Mouse (Mus musculus) cortical plate, adult 2 months (tissue): ENCODE measurements around the gene Tbl1xr1. TPM values are rescaled to one million over a fixed set of nuclear protein-coding genes. Genes with fewer than 3 reads are reported as not detected.

Experiments
- H3K27ac ChIP-seq: fragments of 200-500 bp; 2 replicates; pipeline ENCODE4 v1.5.1; 2012; ENCODE audit warnings: low read length, control low read depth, inconsistent platforms; ENCODE audit not compliant: insufficient read depth
- H3K4me1 ChIP-seq: fragments of 200-500 bp; 2 replicates; pipeline ENCODE4 v1.6.1; 2011; ENCODE audit warnings: low read length; ENCODE audit not compliant: control insufficient read depth, insufficient read depth
- H3K4me3 ChIP-seq: fragments of 200-500 bp; 2 replicates; pipeline ENCODE4 v1.5.1; 2011; ENCODE audit warnings: mild to moderate bottlenecking, low read length, control low read depth; ENCODE audit not compliant: insufficient read depth
- CTCF ChIP-seq: fragments of 200-500 bp; IDR thresholded peaks from 2 replicates; pipeline ENCODE4 v1.5.1; 2011; ENCODE audit warnings: mild to moderate bottlenecking, control low read depth, low read length; ENCODE audit not compliant: insufficient read depth; ENCODE audit errors: extremely low read depth
- POLR2A ChIP-seq: fragments of 200-500 bp; IDR thresholded peaks from 2 replicates; pipeline ENCODE4 v1.6.1; 2011; ENCODE audit warnings: mild to moderate bottlenecking, low read length, control low read depth; ENCODE audit not compliant: insufficient read depth; ENCODE audit errors: extremely low read depth
- polyA plus RNA-seq: library from polyadenylated mRNA; depleted of rRNA; stranded (reverse); fragments of >200 nt; gene quantifications from 2 replicates; pipeline ENCODE4 v1.2.3, GENCODE M21; 2012

Tbl1xr1 gene
- polyA plus RNA-seq, 1 experiment, result 48.9 TPM

DNA sequence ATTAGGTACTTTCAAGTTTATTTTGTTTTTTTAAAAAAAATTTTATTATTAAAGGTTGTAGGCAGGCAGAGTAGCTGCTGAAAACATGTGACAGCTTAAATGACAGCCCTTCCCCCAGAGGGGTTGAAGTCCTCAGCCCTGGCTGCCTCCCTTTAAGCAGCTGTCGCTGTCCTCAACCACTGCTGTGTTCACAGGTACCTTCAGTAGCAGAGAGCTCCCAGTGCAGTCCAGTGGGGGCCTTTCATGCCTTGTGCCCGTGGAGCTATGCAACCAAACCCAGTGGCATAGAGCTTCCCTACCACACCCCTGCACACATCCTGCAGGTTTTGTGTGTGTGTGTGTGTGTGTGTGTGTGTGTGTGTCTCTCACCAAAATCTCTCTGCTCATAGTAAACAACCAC, 38.8 kb downstream of the Tbl1xr1 start:
- Histone ChIP-seq H3K27ac (no peak overlapping the region), H3K4me3 (no peak overlapping the region), H3K4me1 (peaks cover 4% of the 10 kb centered on the region)
- TF ChIP-seq CTCF, result no peak
- TF ChIP-seq POLR2A, result no peak

DNA sequence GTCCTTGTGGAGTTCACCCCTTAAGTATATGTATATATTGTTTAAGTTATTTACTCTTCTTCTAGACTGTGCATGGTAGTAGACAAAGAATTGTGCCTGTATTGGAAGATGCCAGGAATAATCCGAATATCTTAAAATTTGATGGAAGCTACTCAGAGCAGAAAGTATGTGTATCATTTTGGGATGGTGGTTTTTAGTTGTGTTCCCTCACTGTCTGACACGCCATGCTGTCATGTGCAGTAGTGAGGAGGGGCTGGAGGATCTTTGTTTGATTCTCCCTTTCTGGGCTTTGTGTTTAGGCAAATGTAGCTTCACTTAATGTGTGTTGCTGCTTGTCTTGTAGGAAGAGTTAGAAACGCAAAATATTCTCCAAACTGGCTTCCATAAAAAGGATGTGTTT, 39.2 kb downstream of the Tbl1xr1 start:
- H3K4me1 ChIP-seq, result peaks cover 4% of the 10 kb centered on the region
- no peak overlapping the region for H3K4me3 ChIP-seq
- TF ChIP-seq POLR2A (no peak), CTCF (no peak)
- H3K27ac ChIP-seq, result no peak overlapping the region

DNA sequence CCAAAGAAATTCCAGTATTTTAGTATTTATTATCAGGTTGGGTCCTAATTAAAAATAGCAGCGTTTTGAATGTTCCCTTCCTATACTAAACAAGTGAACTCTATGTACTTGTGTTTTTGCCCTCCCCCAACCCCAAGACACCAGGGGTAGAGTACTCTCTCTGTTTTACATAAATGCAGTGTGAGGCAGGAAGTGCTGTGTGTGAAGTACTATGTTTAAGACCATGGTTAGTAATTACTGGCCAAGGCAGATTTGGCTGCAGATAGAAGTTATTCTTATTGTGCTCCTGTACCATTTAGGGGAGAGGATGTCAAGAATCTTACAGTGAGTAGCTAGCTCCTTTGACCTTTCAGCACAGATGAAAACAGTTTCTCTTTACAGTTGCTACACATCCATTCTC, 39.7 kb downstream of the Tbl1xr1 start:
- Histone ChIP-seq H3K27ac (no peak overlapping the region), H3K4me3 (no peak overlapping the region), H3K4me1 (peaks cover 4% of the 10 kb centered on the region)
- TF ChIP-seq POLR2A (no peak), CTCF (no peak)

DNA sequence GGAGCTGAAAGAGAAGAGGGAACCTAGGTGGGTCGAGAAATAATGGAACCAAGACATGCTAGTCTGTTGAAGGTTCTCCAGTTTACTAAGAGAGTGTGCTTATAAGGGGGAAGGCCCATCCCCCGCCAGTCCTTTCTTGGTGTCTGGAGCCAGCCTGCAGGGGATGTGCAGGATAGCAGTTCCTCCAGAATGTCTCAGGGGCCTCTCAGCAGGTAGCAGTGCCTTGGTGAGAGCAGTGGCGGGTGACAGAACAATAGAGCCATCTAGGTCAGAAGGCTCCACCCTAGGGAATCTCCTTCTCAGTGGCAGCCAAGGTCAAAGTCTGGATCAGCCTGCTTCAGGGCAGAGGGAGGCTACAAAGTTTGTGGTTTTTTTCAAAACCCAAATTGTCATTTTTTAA, 45.3 kb downstream of the Tbl1xr1 start:
- H3K27ac ChIP-seq, result no peak overlapping the region
- TF ChIP-seq POLR2A (no peak), CTCF (no peak)

DNA sequence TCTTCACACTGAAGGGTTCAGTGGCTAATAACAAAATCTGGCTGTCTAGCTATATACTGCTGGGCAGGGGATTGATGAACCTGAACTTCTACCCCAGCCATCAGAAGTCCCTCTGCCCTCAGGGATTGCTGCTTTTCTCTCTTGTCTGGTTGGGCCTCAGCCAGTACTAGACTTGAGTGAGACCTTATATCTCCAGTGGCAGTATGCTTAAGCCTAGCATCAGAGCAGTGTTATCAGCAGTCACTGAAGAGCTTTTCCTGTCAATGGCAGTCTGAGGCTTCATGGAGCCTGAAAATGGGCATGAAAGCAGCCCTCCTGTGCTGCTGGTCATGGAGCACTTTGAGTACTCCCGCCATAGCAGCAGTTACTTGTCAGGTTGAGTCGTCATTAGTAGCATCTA, 46.7 kb downstream of the Tbl1xr1 start:
- no peaks in the 10 kb centered on the region for H3K4me1 ChIP-seq
- TF ChIP-seq POLR2A (no peak), CTCF (no peak)

More for the DNA sequence above, 45.3 kb downstream of the Tbl1xr1 start:
- Histone ChIP-seq H3K4me3 (no peak overlapping the region), H3K4me1 (no peaks in the 10 kb centered on the region)

DNA sequence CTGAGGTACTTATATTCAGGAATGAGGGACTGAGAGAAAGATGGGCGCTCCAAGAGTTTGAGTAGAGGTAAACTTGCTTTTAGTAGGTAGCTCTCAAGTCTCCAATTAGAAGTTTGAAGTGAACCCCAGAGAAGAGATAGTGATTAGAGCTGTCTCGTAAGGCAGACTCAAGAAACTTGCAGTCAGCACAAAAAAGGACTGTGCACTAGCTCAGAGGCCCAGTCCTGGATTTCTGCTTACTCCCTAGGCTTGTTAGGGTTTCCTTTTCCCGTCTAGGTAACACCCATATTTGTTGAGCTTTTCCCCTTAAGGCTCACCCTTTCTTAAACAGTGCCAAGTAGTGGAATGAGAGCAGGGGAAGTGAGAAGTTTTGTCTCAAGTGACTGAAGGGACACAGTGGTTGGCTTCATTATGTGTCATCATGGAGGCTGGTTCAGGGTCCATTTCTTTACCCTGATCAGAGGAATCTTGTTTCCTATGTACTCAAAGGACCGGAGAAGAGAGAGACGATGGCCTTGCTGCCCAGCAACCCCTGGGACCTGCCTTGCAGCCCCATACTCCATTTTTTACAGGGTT, 49.9 kb downstream of the Tbl1xr1 start:
- Histone ChIP-seq H3K27ac (no peak overlapping the region), H3K4me1 (no peaks in the 10 kb centered on the region), H3K4me3 (no peak overlapping the region)
- TF ChIP-seq CTCF (no peak), POLR2A (no peak)

More for the DNA sequence above, 46.7 kb downstream of the Tbl1xr1 start:
- H3K4me3 ChIP-seq, result no peak overlapping the region
- no peak overlapping the region for H3K27ac ChIP-seq

DNA sequence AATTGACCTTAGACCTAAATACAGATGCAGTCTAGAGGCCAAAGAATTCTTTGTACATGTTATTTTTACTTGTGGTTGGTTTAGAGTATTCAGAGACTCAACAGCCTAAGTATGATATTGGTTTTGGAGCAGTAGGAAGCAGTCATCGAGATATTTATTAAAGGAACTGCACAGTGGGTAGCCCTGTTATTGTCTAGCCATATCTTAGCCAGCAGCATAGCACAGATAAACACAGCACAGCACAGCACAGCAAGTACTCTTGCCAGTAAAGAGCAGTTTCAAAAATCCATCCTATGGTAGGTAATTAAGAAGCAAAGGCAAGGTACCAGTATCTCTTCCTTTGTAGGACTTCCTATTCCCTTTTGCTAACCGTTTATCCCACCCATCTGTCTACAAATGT, 54.8 kb downstream of the Tbl1xr1 start:
- Histone ChIP-seq H3K4me1 (no peaks in the 10 kb centered on the region), H3K27ac (no peak overlapping the region)
- TF ChIP-seq CTCF (no peak), POLR2A (no peak)

DNA sequence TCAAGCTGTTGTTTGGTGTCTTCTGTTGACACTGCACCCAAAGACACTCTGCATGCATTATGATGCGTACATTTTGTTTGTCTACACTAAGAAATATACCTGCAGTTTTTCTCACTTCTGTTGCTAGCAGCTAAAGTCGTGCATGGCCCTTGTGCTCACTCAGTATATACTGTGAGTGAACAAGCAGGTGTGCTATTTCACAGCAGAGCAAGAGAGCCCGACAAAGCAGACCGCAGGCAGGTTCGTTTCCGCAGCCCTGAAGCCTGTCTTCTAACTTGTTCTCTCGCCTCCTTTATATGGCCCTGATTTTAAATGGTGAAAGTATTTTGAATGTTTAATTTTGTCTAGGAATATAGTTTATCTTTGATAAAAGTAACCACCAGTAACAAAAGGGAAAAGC, 57.2 kb downstream of the Tbl1xr1 start:
- H3K27ac ChIP-seq, result no peak overlapping the region
- peaks cover 2% of the 10 kb centered on the region; the same call in 1 of the 2 replicates for H3K4me1 ChIP-seq
- H3K4me3 ChIP-seq, result no peak overlapping the region
- TF ChIP-seq POLR2A (no peak), CTCF (no peak)

More for the DNA sequence above, 54.8 kb downstream of the Tbl1xr1 start:
- no peak overlapping the region for H3K4me3 ChIP-seq

DNA sequence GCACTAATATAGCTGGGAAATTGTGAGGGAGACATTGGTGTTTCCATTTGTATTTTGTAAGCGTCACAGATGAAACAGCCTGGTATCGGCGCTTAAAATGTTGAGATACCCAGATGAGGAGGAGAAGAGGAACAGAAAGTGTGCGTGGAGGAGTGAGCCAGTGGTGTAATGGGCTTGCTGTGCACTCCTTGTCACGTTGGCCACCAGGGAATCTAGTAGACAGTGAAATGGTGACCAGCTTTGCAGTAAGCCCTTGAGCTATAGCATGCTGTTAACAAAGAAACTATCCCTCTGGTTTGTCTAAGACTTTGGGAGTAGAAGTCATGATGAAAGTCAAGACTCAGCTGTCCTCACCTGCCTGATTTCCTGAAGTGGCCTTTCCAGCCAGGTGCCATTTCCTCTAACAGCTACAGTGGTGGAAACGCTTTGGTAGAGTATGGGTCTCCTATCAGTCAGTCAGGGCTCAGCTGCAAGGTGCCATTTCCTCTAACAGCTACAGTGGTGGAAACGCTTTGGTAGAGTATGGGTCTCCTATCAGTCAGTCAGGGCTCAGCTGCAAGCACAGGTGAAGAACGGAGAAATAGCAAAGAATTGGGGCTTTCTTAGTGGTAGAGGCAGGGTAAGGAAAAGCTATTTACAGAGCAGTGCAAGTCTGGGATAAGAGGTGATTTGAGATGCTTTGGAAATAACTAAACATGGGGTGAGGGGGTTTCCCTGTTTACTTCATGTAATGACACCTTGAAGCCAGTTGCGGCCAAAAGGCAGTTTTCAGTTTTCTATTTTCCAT, 61.5 kb downstream of the Tbl1xr1 start:
- H3K27ac ChIP-seq, result no peak overlapping the region
- no peak for TF ChIP-seq POLR2A
- no peak for TF ChIP-seq CTCF
- no peak overlapping the region for H3K4me3 ChIP-seq
- peaks cover 5% of the 10 kb centered on the region for H3K4me1 ChIP-seq

DNA sequence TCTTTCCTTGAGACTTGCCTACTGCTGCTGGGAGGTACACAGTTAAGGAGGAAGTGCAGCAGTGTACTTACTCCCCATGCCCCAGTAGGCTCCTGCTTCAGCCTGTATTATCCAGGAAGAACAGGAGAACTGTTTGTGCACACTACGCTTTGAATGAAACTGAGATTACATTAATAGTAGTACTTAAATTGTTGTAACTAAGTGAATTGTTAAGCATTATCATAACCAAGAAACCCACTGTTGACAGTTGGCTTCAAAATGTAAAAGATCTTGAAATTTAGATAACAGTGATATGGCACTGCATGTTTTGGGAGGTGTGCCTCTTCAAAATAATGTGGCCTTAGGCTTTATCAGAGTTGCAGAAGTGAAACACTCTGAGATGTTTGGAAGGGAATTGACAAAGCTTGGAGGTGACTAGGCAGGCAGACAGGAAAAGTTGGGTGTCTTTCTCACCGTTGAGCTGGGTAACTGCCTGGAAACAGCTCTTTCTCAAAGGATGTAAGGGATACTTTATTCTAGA, 62.2 kb downstream of the Tbl1xr1 start:
- Histone ChIP-seq H3K4me3 (no peak overlapping the region), H3K4me1 (peaks cover 5% of the 10 kb centered on the region), H3K27ac (no peak overlapping the region)
- TF ChIP-seq POLR2A, result no peak
- no peak for TF ChIP-seq CTCF
